Mouse (Mus musculus) kidney, postnatal 25 days (tissue): ENCODE results near the gene Cyb561d2.
"Not testable (repeated sequence)": the region's sequence is repeated elsewhere in the genome, so short reads cannot be mapped to it uniquely, and the experiment has no call there.

Experiments used
- DNase-seq, 2 experiments: peaks; one replicate each; pipeline ENCODE4 v3.0.0; 2021; ENCODE audit warnings: mixed read lengths in 2 of 2

Cyb561d2 gene

GRCm38 (mm10) chr9:107541474-107542351 is at the start of gene Cyb561d2, which contains the start of gene Nprl2:
TSS of gene Cyb561d2 (minus strand) at chr9:107542193.
TSS of gene Nprl2 (plus strand) at chr9:107542226.
- DNase-seq: peak; percentile 94 to 96

DNA sequence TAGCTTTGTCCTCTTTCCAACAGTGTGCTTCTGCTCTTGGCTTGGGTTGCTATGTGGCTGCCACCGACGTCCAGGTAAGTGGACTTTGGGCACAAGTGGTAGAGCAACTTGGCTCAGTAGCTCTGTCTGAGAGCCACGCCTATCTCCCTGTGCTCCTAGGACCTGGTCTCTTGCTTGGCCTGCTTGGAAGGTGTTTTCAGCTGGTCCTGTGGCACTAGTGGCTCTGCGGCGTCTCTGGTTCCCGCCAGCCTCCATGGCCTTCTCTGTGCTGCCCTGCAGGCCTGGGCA is 48.7 kb upstream of the Cyb561d2 start:
- peak; percentile 64 to 89 for DNase-seq

DNA sequence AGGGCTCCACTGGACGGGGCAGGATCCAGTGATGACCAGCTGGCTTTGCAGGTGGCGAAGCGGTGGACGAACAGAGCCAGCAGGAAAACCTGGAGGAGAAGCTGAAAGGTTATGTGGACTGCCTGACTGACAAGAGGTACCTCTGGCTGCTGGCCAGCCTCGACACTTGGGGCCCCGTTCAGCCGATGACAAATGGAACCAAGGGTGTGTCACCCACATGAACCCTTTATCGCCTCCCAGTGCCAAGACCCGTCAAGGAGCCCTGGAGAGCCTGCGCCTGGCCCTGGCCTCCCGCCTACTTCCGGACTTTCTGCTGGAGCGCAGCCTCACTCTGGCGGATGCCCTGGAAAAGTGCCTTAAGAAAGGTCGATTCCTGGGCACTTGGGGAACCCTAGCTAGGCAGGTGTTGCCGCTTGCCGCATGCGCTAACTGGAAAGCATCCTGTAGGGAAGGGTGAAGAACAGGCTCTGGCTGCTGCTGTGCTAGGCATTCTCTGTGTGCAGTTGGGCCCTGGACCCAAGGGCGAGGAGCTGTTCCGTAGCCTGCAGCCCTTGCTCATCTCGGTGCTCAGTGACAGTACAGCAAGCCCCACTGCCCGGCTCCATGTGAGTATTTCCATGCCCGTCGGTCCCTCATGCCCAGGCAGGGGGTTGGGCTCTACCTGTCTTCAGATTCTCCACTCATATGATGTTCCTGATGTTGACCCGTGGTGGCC is 48.2 kb upstream of the Cyb561d2 start:
- peak; percentile 68 to 88 for DNase-seq

DNA sequence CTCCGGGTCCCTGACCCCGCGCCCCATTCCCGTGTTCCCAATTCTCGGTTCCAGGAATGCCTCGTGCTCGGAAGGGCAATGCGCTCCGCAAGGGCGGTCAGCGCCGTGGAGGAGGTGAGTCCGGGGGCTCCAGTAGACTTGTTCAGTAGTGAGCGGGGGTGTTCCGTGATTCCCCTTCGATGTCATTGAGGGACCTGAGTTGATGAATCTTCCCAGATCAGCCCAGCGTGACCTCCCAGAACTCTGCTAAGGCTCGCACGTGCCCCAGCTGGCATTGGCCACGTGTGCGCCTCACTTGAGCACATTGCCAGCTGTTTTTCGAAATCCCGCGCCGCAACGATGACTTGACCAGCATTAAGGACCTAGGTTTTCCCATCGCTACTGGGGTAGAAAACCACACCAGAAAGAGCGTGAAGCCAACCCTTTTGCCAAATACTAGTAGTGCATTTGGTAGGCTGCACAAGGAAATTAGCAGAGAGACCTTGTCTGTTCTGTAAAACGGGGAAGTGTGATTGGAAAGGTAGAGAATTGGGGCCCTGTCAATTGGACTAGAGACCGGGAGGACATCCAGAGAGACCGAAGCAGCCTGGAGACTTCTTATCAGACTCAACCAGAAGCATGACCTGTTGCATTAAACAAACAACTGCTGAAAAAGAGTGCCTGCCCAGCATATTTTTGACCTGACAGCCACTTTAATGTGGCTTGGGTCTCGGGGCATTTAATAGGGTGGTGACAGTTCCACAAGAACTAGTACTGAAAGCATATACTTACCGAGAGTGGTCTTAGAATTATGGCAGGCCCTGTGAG is 46.0 kb upstream of the Cyb561d2 start:
- peak; percentile 72 to 88 for DNase-seq

GRCm38 (mm10) chr9:107586974-107587832 is 45.2 kb upstream of the Cyb561d2 start, which contains the start of gene Ifrd2:
TSS of gene Ifrd2 (plus strand) at chr9:107587642.
- DNase-seq: peak; percentile 98 to 99

- no peak for DNase-seq
Observed at GRCm38 (mm10) chr9:107586504-107586903, 44.5 kb upstream of the Cyb561d2 start.

- DNase-seq: no peak
Observed at GRCm38 (mm10) chr9:107583174-107583573, 41.2 kb upstream of the Cyb561d2 start.

DNA sequence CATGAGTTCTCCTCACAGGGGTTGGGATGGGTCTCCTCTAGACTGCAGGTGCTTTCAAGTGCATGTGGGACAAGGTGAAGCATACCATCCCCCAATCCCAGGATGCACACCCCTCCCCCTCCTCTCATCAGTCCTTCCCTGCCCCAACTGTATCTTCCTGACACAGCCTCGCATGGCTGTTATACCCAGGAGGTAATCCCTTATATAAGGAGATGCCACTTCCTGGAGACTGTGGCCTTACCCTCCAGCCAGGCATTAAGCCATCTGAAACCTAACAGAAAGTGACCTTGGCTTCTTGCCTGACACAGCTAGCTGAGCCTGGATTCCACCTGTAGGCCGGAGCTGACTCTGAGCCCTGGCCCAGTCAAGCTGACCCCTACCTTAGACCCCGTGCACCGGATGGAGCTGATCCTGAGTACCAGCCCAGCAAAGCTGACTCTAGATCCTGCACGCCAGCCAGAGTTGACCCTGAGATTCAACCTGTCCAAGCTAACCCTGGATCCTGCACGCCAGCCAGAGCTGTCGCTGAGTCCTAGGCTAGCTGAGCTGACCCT is 40.6 kb upstream of the Cyb561d2 start:
- DNase-seq: peak in 1 of 2 experiments; percentile 71

GRCm38 (mm10) chr9:107581584-107581983 is 39.6 kb upstream of the Cyb561d2 start:
- DNase-seq: no peak

GRCm38 (mm10) chr9:107580501-107581317 is 38.7 kb upstream of the Cyb561d2 start, which contains the start of gene Hyal3:
TSS of gene Hyal3 (plus strand) at chr9:107580818.
- peak; percentile 95 to 97 for DNase-seq

DNA sequence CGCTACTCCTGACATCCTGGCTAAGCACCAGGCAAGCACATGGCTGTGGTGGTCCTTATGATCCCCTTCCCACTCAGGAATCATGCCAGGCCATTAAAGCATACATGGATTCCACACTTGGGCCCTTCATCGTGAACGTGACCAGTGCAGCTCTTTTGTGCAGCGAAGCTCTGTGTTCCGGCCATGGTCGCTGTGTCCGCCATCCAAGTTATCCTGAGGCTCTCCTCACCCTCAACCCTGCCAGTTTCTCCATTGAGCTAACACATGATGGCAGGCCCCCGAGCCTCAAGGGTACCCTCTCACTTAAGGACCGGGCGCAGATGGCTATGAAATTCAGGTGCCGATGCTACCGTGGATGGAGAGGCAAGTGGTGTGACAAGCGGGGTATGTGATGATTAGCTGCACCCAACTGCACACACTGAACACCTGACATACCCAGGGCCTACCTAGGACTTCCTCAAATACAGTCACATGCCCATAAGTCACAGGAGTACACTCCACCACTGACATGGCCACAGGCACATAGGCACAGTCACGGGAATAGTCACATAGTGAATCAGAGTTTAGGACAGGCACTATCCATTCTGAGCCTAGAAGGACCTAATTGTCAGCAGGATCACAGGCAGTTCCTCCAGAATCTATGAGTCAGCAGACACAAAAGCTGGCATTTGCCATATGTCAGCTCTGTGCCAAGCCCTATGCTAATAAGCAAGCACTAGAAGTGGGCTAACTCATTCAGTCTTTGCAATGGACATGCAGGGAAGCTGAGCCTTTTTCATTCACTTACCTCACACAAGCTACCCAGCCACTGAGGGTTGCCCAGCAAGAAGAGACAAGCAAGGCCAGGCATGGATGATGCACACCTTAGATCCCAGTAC is 37.3 kb upstream of the Cyb561d2 start:
- no peak for DNase-seq

- DNase-seq: no peak
Observed at GRCm38 (mm10) chr9:107578587-107578986, 36.6 kb upstream of the Cyb561d2 start, which contains the start of gene Naa80. TSS of gene Naa80 (plus strand) at chr9:107578887.

DNA sequence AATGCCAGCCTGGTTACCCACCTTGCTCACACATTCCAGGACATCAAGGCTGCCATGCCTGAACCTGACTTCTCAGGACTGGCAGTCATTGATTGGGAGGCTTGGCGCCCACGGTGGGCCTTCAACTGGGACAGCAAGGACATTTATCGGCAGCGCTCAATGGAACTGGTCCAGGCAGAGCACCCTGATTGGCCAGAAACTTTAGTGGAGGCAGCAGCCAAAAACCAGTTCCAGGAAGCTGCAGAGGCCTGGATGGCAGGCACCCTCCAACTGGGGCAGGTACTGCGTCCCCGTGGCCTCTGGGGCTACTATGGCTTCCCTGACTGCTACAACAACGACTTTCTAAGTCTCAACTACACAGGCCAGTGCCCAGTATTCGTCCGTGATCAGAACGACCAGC is 35.9 kb upstream of the Cyb561d2 start:
- no peak for DNase-seq

DNA sequence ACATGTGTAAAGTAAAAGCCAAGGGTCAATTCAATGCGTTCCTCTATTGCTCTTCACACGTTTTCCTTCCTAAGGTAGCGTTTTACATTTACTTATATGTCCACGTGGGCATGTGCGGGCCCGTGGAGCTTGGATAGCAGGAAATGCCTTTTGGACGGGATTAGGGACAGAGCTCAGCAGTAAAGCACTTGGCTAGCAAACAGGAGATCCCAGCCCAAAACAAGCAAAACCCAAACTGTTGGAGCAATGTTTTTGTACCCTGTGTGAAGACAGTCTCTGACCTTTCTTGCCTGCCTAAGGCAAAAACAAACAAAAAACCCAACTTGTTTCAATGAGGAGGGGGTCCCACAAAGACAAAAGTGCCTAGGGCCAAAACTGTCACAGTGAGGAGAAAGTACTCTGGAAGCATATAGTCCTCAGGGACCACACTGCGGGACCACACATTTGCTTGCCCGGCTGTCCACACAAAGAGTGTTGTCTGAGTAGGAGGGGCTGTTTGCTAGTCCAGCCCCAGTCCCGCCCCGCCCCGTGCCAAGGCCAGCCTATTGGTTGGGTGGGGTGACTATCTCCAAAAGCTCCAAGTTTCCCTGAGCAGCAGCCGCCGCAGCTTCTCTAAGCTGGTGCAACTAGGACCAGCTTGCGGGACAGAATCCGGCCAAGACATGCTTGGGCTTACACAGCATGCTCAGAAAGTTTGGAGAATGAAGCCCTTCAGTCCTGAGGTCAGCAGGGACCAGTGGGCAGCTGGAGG is 34.5 kb upstream of the Cyb561d2 start, which contains the start of gene Hyal1:
Gene Hyal1 (plus strand): TSS at position 571 of the 751 bp plus-strand sequence.
- peak; percentile 88 to 93 for DNase-seq

DNA sequence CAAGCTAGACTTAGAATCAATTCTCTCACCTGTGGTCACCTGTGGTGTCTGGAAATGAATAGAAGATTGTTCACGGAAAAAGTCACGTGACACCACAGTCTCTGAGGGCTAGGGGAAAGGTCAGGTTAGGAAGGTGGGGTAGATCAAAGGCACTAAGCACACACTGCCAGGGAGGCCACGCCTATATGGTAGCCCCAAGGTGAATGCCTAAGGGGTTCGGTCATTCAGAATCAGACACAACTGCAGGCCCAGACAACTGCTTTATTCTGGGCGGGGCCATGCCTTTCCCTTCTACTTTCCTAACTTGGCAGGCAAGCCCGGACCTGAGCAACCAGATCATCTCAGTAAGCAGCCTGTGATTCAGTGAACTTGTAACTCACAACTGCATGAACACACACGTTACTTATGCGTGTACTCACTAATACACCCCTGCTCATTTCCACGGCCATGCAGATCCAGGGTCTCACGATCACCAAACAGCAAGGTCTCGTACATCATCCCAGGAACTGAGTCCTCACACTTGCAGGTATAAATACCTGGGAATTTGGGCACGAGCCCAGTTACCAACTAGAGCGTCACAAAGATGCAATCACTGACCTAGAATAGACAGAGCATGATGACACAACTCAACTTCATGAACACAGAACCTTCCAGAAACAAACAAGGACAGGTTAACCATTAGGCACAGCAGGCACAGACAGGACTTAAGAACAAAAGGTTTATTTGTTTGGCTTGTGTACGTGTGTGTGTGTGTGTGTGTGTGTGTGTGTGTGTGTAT is 33.8 kb upstream of the Cyb561d2 start:
- DNase-seq: no peak

GRCm38 (mm10) chr9:107573774-107574173 is 31.8 kb upstream of the Cyb561d2 start:
- DNase-seq: not testable (repeated sequence)

DNA sequence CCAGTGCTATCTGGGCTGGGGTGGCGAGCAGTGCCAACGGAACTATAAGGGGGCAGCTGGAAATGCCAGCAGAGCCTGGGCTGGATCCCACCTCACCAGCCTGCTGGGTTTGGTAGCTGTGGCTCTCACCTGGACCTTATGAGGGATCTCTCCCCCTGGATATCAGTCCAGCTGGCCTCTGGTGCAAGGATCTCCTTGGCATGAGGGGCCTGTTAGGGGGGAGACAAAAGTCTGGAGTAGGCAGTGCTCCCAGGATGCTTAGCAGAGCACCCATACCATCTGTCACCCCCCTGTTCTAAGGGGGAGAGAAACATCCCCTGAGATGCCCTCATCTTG is 30.3 kb upstream of the Cyb561d2 start:
- no peak for DNase-seq
